Mouse (Mus musculus) heart, adult 2 months (tissue): ENCODE measurements around the gene Agrp. TPM values are rescaled to one million over a fixed set of nuclear protein-coding genes. Genes with fewer than 3 reads are reported as not detected.

Experiments
- DNase-seq, 2 experiments: peaks; one replicate each; pipeline ENCODE4 v3.0.0; 2021
- H3K27ac ChIP-seq: fragments of 200-600 bp; 2 replicates; pipeline ENCODE4 v1.8.1; 2022
- H3K27me3 ChIP-seq: fragments of 200-500 bp; 2 replicates; pipeline ENCODE4 v1.6.1; 2012; ENCODE audit warnings: mild to moderate bottlenecking, low read length, inconsistent platforms, mixed read lengths; ENCODE audit not compliant: control insufficient read depth, insufficient read depth
- H3K36me3 ChIP-seq: fragments of 200-500 bp; 2 replicates; pipeline ENCODE4 v1.6.1; 2012; ENCODE audit warnings: low read length, inconsistent platforms; ENCODE audit not compliant: control insufficient read depth, insufficient read depth
- H3K4me1 ChIP-seq: fragments of 200-500 bp; 2 replicates; pipeline ENCODE4 v1.6.1; 2011; ENCODE audit warnings: low read length; ENCODE audit not compliant: control insufficient read depth, insufficient read depth
- H3K4me3 ChIP-seq: fragments of 200-600 bp; 2 replicates; pipeline ENCODE4 v1.8.1; 2022
- H3K79me2 ChIP-seq: fragments of 200-500 bp; replicated peaks from 2 replicates; pipeline ENCODE4 v1.6.1; 2012; ENCODE audit warnings: mild to moderate bottlenecking, inconsistent platforms, low read length, moderate library complexity, mixed read lengths; ENCODE audit not compliant: control insufficient read depth, insufficient read depth
- H3K9ac ChIP-seq: fragments of 200-500 bp; 2 replicates; pipeline ENCODE4 v1.6.1; 2012; ENCODE audit warnings: low read depth, mild to moderate bottlenecking, control low read depth, inconsistent platforms, low read length, mixed read lengths
- CTCF ChIP-seq: fragments of 200-600 bp; IDR thresholded peaks from 2 replicates; pipeline ENCODE4 v1.8.1; 2022; ENCODE audit warnings: antibody characterized with exemption, mild to moderate bottlenecking, moderate library complexity
- EP300 ChIP-seq: fragments of 200-500 bp; IDR thresholded peaks from 2 replicates; pipeline ENCODE4 v1.6.1; 2011; ENCODE audit warnings: low read depth, low read length, control low read depth; ENCODE audit not compliant: insufficient read depth
- POLR2A ChIP-seq: fragments of 200-500 bp; IDR thresholded peaks from 2 replicates; pipeline ENCODE4 v1.6.1; 2011; ENCODE audit warnings: mild to moderate bottlenecking, low read depth, low read length, control low read depth; ENCODE audit not compliant: insufficient read depth
- WGBS: fragments of 180-500 bp; shearing (Covaris S2); methylation state at CpG from one replicate; pipeline ENCODE4 v1.1.7; 2018; 5-methylcytosine and 5-hydroxymethylcytosine counted together
- intact Hi-C: fragments of 180-260 bp; cut with DNase I; formaldehyde crosslinking; loops from one replicate; pipeline ENCODE4 v1.15.1; 2025
- polyA plus RNA-seq: library from polyadenylated mRNA; depleted of rRNA; stranded (reverse); fragments of >200 nt; gene quantifications from 2 replicates; pipeline ENCODE4 v1.2.3, GENCODE M21; 2012
- total RNA-seq, 2 experiments: library from RNA; stranded (reverse); gene quantifications; 2 replicates each; pipeline ENCODE4 v1.2.3; 2021

The Agrp gene
- total and polyA plus RNA-seq, 3 experiments, result 0.31 TPM; not detected in 2

- peak overlapping the region; percentile 12 for H3K27ac ChIP-seq
- intact Hi-C loops, result no loop called here
- no peak; the same call in 1 of the 2 replicates for TF ChIP-seq EP300
- no peak for TF ChIP-seq CTCF
- no peak for TF ChIP-seq POLR2A
Measured at GRCm38 (mm10) chr8:105546384-105547350, 90.5 kb downstream of the Agrp start.

DNA sequence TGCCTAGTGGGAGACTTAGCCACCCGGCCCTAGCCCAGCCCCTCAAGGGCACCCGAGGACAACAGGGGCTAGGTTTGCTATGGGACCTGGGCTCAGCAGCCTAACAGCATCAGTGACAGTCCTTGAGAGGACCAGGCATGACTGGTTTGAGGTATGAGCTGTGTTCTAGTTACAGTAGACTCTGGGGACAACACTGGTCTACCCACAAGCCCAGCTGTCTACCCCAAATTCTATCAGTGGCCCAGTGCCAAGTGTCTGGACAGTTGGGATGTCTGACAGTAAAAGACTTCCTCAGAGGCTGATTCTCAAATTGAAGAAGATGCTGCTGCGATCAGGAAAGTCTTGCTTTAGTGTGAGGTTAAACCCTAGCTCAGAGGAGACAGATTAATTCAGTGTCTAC, 91.9 kb downstream of the Agrp start:
- intact Hi-C loops, result no loop called here
- 55% methylated on average over 3 of the region's 3 CpGs for WGBS
- Histone ChIP-seq H3K9ac (no peak overlapping the region), H3K4me1 (peaks cover 33% of the 10 kb centered on the region), H3K27ac (peak overlapping the region; percentile 42), H3K27me3 (no peaks in the 10 kb centered on the region), H3K4me3 (no peak overlapping the region), H3K36me3 (peaks cover 10% of the 10 kb centered on the region), H3K79me2 (peaks cover 2% of the 10 kb centered on the region; the same call in 1 of the 2 replicates)
- no peak for TF ChIP-seq POLR2A
- TF ChIP-seq CTCF, result no peak
- TF ChIP-seq EP300, result no peak
- no peak for DNase-seq

More at GRCm38 (mm10) chr8:105546384-105547350, 90.5 kb downstream of the Agrp start:
- Histone ChIP-seq H3K4me3 (no peak overlapping the region), H3K9ac (no peak overlapping the region), H3K4me1 (peaks cover 33% of the 10 kb centered on the region), H3K36me3 (peaks cover 10% of the 10 kb centered on the region), H3K27me3 (no peaks in the 10 kb centered on the region), H3K79me2 (peaks cover 2% of the 10 kb centered on the region)
- peak in 1 of 2 experiments; percentile 42 for DNase-seq
- 56% methylated on average over 6 of the region's 6 CpGs for WGBS

DNA sequence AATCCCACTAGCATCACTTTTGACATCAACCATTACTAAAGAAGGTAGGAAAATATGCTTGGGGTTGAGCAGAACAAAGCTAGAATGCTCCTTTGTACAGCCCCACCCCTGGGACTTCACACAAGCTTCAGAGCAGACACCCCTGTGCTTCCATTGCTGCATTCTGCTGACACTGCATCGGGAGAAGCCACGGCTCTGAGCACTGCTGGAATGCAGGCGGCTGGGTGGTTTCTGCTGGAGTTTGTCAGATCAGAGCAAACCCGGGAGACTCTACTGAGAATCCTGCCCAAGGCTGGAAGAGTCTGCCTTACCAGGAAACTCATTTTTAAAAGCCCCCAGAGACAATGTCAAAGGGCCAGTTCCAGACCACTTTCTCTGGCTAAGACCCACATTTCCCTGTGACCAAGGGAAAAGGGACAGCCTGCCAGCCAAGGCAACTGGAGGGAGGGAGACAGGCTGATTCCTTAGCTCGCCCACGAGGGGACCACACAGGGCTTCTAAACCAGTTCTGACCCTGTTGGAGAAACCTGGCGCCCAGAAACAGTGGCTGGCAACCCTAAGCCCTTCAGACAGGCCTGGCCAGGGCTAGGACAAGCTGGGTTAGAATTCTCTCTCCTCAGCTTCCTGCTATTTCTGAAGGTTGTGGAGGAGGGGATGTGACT, 92.5 kb downstream of the Agrp start:
- Histone ChIP-seq H3K27me3 (no peaks in the 10 kb centered on the region), H3K79me2 (peaks cover 2% of the 10 kb centered on the region; the same call in 1 of the 2 replicates), H3K9ac (no peak overlapping the region), H3K4me1 (peaks cover 33% of the 10 kb centered on the region), H3K4me3 (no peak overlapping the region), H3K27ac (peak overlapping the region; percentile 42), H3K36me3 (peaks cover 10% of the 10 kb centered on the region)
- DNase-seq, result peak; percentile 39 to 44
- WGBS, result 43% methylated on average over 7 of the region's 7 CpGs
- intact Hi-C loops, result no loop called here
- no peak for TF ChIP-seq POLR2A
- no peak for TF ChIP-seq EP300

GRCm38 (mm10) chr8:105543703-105544102, 93.5 kb downstream of the Agrp start:
- no peak overlapping the region for H3K4me3 ChIP-seq
- DNase-seq, result peak; percentile 47 to 55
- TF ChIP-seq POLR2A (no peak), CTCF (no peak), EP300 (no peak)
- H3K79me2 ChIP-seq, result peaks cover 2% of the 10 kb centered on the region; the same call in 1 of the 2 replicates
- H3K4me1 ChIP-seq, result peaks cover 33% of the 10 kb centered on the region
- peaks cover 10% of the 10 kb centered on the region for H3K36me3 ChIP-seq
- H3K27me3 ChIP-seq, result no peaks in the 10 kb centered on the region
- intact Hi-C loops, result no loop called here
- WGBS, result 0% methylated on average over 1 of the region's 1 CpGs
- H3K27ac ChIP-seq, result peak overlapping the region; percentile 42
- no peak overlapping the region for H3K9ac ChIP-seq

- Histone ChIP-seq H3K27me3 (no peaks in the 10 kb centered on the region), H3K27ac (peak overlapping the region; percentile 42; the same call in 1 of the 2 replicates), H3K79me2 (peaks cover 2% of the 10 kb centered on the region; the same call in 1 of the 2 replicates), H3K4me1 (peaks cover 33% of the 10 kb centered on the region), H3K4me3 (no peak overlapping the region), H3K36me3 (peaks cover 11% of the 10 kb centered on the region), H3K9ac (no peak overlapping the region)
- 87% methylated on average over 2 of the region's 2 CpGs for WGBS
- intact Hi-C loops, result no loop called here
- TF ChIP-seq CTCF (no peak), POLR2A (no peak), EP300 (no peak)
- no peak for DNase-seq
Measured at GRCm38 (mm10) chr8:105542808-105543207, 94.4 kb downstream of the Agrp start.
